Mouse (Mus musculus) gastrocnemius, postnatal 10 days (tissue): ENCODE results near the gene Kdelr2. TPM values are rescaled to one million over a fixed set of nuclear protein-coding genes. Genes with fewer than 3 reads are reported as not detected.

ENCODE experiments used
- DNase-seq: peaks from one replicate; pipeline ENCODE4 v3.0.0; 2021; ENCODE audit warnings: mixed read lengths
- total RNA-seq, 2 experiments: library from RNA; stranded (reverse); gene quantifications; 2 replicates each; pipeline ENCODE4 v1.2.3; 2021

Gene Kdelr2
- total RNA-seq, 2 experiments from 2014 or later = 89.0 to 110 TPM

GRCm38 (mm10) chr5:143400501-143400900, 3.1 kb upstream of the Kdelr2 start:
- DNase-seq = no peak

GRCm38 (mm10) chr5:143401556-143401955, 2.1 kb upstream of the Kdelr2 start:
- no peak for DNase-seq

GRCm38 (mm10) chr5:143404148-143404930, 701 bp downstream of the Kdelr2 start:
- no peak for DNase-seq

- no peak for DNase-seq
Measured at GRCm38 (mm10) chr5:143405200-143405599, 1.6 kb downstream of the Kdelr2 start.

GRCm38 (mm10) chr5:143406548-143406947, 2.9 kb downstream of the Kdelr2 start:
- DNase-seq = no peak

- DNase-seq = no peak
Measured at GRCm38 (mm10) chr5:143409239-143409638, 5.6 kb downstream of the Kdelr2 start.

- no peak for DNase-seq
Measured at GRCm38 (mm10) chr5:143410841-143411395, 7.3 kb downstream of the Kdelr2 start.

- no peak for DNase-seq
Measured at GRCm38 (mm10) chr5:143421484-143421883, 17.8 kb downstream of the Kdelr2 start.

- no peak for DNase-seq
Measured at GRCm38 (mm10) chr5:143422990-143423389, 19.4 kb downstream of the Kdelr2 start.

GRCm38 (mm10) chr5:143423899-143424519, 20.4 kb downstream of the Kdelr2 start:
- DNase-seq = peak; percentile 62

GRCm38 (mm10) chr5:143434421-143434820, 30.8 kb downstream of the Kdelr2 start:
- DNase-seq = peak; percentile 73

- no peak for DNase-seq
Measured at GRCm38 (mm10) chr5:143441298-143441697, 37.7 kb downstream of the Kdelr2 start.

- no peak for DNase-seq
Measured at GRCm38 (mm10) chr5:143441753-143442152, 38.1 kb downstream of the Kdelr2 start.

GRCm38 (mm10) chr5:143463671-143464070, 60.0 kb downstream of the Kdelr2 start:
- no peak for DNase-seq

GRCm38 (mm10) chr5:143464100-143464756, 60.6 kb downstream of the Kdelr2 start, which contains the start of gene Daglb:
Daglb (plus strand) TSS chr5:143464584.
- DNase-seq = peak; percentile 88

GRCm38 (mm10) chr5:143464757-143465118, 61.1 kb downstream of the Kdelr2 start:
- DNase-seq = no peak

- no peak for DNase-seq
Measured at GRCm38 (mm10) chr5:143465156-143466085, 61.8 kb downstream of the Kdelr2 start.

GRCm38 (mm10) chr5:143466891-143467669, 63.4 kb downstream of the Kdelr2 start:
- DNase-seq = no peak

GRCm38 (mm10) chr5:143467931-143468330, 64.3 kb downstream of the Kdelr2 start:
- DNase-seq = no peak

GRCm38 (mm10) chr5:143469628-143470027, 66.0 kb downstream of the Kdelr2 start:
- no peak for DNase-seq
